Mouse (Mus musculus) thymus, adult 2 months (tissue): ENCODE data around the gene Tent4a. TPM values are rescaled to one million over a fixed set of nuclear protein-coding genes. Genes with fewer than 3 reads are reported as not detected.

Source experiments
- DNase-seq: peaks from one replicate; pipeline ENCODE4 v3.0.0; 2021
- H3K27ac ChIP-seq: fragments of 200-500 bp; 2 replicates; pipeline ENCODE4 v1.5.1; 2012; ENCODE audit warnings: low read length, control low read depth; ENCODE audit not compliant: control insufficient read depth, insufficient read depth
- H3K27me3 ChIP-seq: fragments of 200-500 bp; 2 replicates; pipeline ENCODE4 v1.6.1; 2012; ENCODE audit warnings: mild to moderate bottlenecking, low read length, moderate library complexity, mixed read lengths; ENCODE audit not compliant: control insufficient read depth, insufficient read depth
- H3K36me3 ChIP-seq: fragments of 200-500 bp; 2 replicates; pipeline ENCODE4 v1.6.1; 2012; ENCODE audit warnings: mild to moderate bottlenecking, low read length, moderate library complexity; ENCODE audit not compliant: control insufficient read depth, insufficient read depth
- H3K4me1 ChIP-seq: fragments of 200-500 bp; replicated peaks from 2 replicates; pipeline ENCODE4 v1.6.1; 2012; ENCODE audit warnings: low read length; ENCODE audit not compliant: control insufficient read depth, insufficient read depth
- H3K4me3 ChIP-seq: fragments of 200-500 bp; 2 replicates; pipeline ENCODE4 v1.5.1; 2012; ENCODE audit warnings: mild to moderate bottlenecking, low read length, control low read depth, moderate library complexity; ENCODE audit not compliant: control insufficient read depth, insufficient read depth
- CTCF ChIP-seq: fragments of 200-500 bp; IDR thresholded peaks from 2 replicates; pipeline ENCODE4 v1.5.1; 2012; ENCODE audit warnings: mild to moderate bottlenecking, control low read depth, low read length, moderate library complexity, borderline replicate concordance; ENCODE audit not compliant: control insufficient read depth, poor library complexity, insufficient read depth; ENCODE audit errors: extremely low read depth
- POLR2A ChIP-seq: fragments of 200-500 bp; IDR thresholded peaks from 2 replicates; pipeline ENCODE4 v1.6.1; 2012; ENCODE audit warnings: mild to moderate bottlenecking, low read length, control low read depth, moderate library complexity; ENCODE audit not compliant: control insufficient read depth, poor library complexity, insufficient read depth; ENCODE audit errors: extremely low read depth
- WGBS: fragments of 180-500 bp; shearing (Covaris S2); methylation state at CpG from one replicate; pipeline ENCODE4 v1.1.7; 2018; 5-methylcytosine and 5-hydroxymethylcytosine counted together
- polyA plus RNA-seq: library from polyadenylated mRNA; depleted of rRNA; stranded (reverse); fragments of >200 nt; gene quantifications from 2 replicates; pipeline ENCODE4 v1.2.3, GENCODE M21; 2012

Tent4a gene
- polyA plus RNA-seq, 1 experiment = 22.2 TPM

GRCm38 (mm10) chr13:69537366-69537765 lies 2.9 kb upstream of the Tent4a start:
- Histone ChIP-seq H3K36me3 (no peaks in the 10 kb centered on the region), H3K4me3 (no peak overlapping the region), H3K4me1 (peaks cover 9% of the 10 kb centered on the region), H3K27me3 (no peaks in the 10 kb centered on the region), H3K27ac (no peak overlapping the region)
- no peak for DNase-seq
- TF ChIP-seq POLR2A (no peak), CTCF (no peak)
- WGBS = 96% methylated on average over 7 of the region's 7 CpGs

- no peak for DNase-seq
- H3K27ac ChIP-seq = no peak overlapping the region
- WGBS = 81% methylated on average over 4 of the region's 4 CpGs
- TF ChIP-seq CTCF = no peak
- TF ChIP-seq POLR2A = no peak
- peaks cover 21% of the 10 kb centered on the region for H3K4me1 ChIP-seq
- H3K36me3 ChIP-seq = no peaks in the 10 kb centered on the region
- no peaks in the 10 kb centered on the region for H3K27me3 ChIP-seq
- H3K4me3 ChIP-seq = no peak overlapping the region
Measured at GRCm38 (mm10) chr13:69536021-69536420, 1.6 kb upstream of the Tent4a start.

GRCm38 (mm10) chr13:69534654-69535551 lies 486 bp upstream of the Tent4a start:
- Histone ChIP-seq H3K27me3 (no peaks in the 10 kb centered on the region), H3K4me1 (peaks cover 29% of the 10 kb centered on the region), H3K36me3 (no peaks in the 10 kb centered on the region), H3K4me3 (peak overlapping the region; percentile 71), H3K27ac (peak overlapping the region; percentile 34)
- peak; percentile 82 for TF ChIP-seq POLR2A
- TF ChIP-seq CTCF = 0 out of 2 replicates have a peak, but pooled peaks have one; percentile 49
- peak; percentile 97 for DNase-seq
- WGBS = 1% methylated on average over 85 of the region's 86 CpGs

- 12% methylated on average over 150 of the region's 155 CpGs for WGBS
Measured at GRCm38 (mm10) chr13:69533405-69534333, 748 bp downstream of the Tent4a start, which contains the start of gene Nsun2. Nsun2 (plus strand) TSS chr13:69533746.

GRCm38 (mm10) chr13:69532893-69533404 lies 1.5 kb downstream of the Tent4a start:
- no peaks in the 10 kb centered on the region for H3K27me3 ChIP-seq
- H3K4me3 ChIP-seq = peak overlapping the region; percentile 72
- H3K4me1 ChIP-seq = peaks cover 29% of the 10 kb centered on the region
- H3K27ac ChIP-seq = no peak overlapping the region
- TF ChIP-seq POLR2A (no peak), CTCF (no peak)
- H3K36me3 ChIP-seq = no peaks in the 10 kb centered on the region
- 1% methylated on average over 9 of the region's 9 CpGs for WGBS
- DNase-seq = no peak

More at GRCm38 (mm10) chr13:69533405-69534333, 748 bp downstream of the Tent4a start, which contains the start of gene Nsun2:
- peak; percentile 49 for DNase-seq
- H3K36me3 ChIP-seq = no peaks in the 10 kb centered on the region
- TF ChIP-seq POLR2A (no peak), CTCF (no peak; the same call in 1 of the 2 replicates)
- H3K4me3 ChIP-seq = peak within 1 kb of the TSS; percentile 72
- peaks cover 29% of the 10 kb centered on the region for H3K4me1 ChIP-seq
- no peaks in the 10 kb centered on the region for H3K27me3 ChIP-seq
- no peak within 1 kb of the TSS for H3K27ac ChIP-seq
